Mouse (Mus musculus) spleen, postnatal 4 days (tissue): ENCODE measurements around the gene Arhgap10.

Experiments
- DNase-seq, 2 experiments: peaks; one replicate each; pipeline ENCODE4 v3.0.0; 2022; ENCODE audit warnings: low spot score in 2 of 2

Gene Arhgap10

GRCm38 (mm10) chr8:77228688-77229087, 289.1 kb downstream of the Arhgap10 start:
- DNase-seq, result no peak

GRCm38 (mm10) chr8:77227742-77228141, 290.0 kb downstream of the Arhgap10 start:
- no peak for DNase-seq

- DNase-seq, result no peak
Observed at GRCm38 (mm10) chr8:77223123-77223522, 294.6 kb downstream of the Arhgap10 start.

GRCm38 (mm10) chr8:77215191-77215590, 302.6 kb downstream of the Arhgap10 start:
- DNase-seq, result no peak

- DNase-seq, result no peak
Observed at GRCm38 (mm10) chr8:77214665-77215064, 303.1 kb downstream of the Arhgap10 start.

GRCm38 (mm10) chr8:77213893-77214464, 303.8 kb downstream of the Arhgap10 start:
- no peak for DNase-seq

- DNase-seq, result no peak
Observed at GRCm38 (mm10) chr8:77209297-77209696, 308.5 kb downstream of the Arhgap10 start.
